Mouse (Mus musculus) large intestine, adult 2 months (tissue): Measurements from ENCODE around the gene Nmur1. TPM values are rescaled to one million over a fixed set of nuclear protein-coding genes. Genes with fewer than 3 reads are reported as not detected.
A peak's percentile ranks its signal among the peaks of the same experiment; 100 is the strongest.
"Not testable (repeated sequence)": the region's sequence is repeated elsewhere in the genome, so short reads cannot be mapped to it uniquely, and the experiment has no call there.

Experiments used
- DNase-seq: peaks from one replicate; pipeline ENCODE4 v3.0.0-alpha.2; 2012; ENCODE audit warnings: low read depth, low spot score
- WGBS: fragments of 180-500 bp; shearing (Covaris S2); methylation state at CpG from one replicate; pipeline ENCODE4 v1.1.7; 2018; 5-methylcytosine and 5-hydroxymethylcytosine counted together
- polyA plus RNA-seq: library from polyadenylated mRNA; depleted of rRNA; stranded (reverse); fragments of >200 nt; gene quantifications from 2 replicates; pipeline ENCODE4 v1.2.3, GENCODE M21; 2012; rRNA removed

Nmur1 gene
- polyA plus RNA-seq, 1 experiment, result 4.4 TPM

- no peak for DNase-seq
- 45% methylated on average over 4 of the region's 4 CpGs for WGBS
Measured at GRCm38 (mm10) chr1:86343969-86344861, 81.8 kb downstream of the Nmur1 start.

- 84% methylated on average over 1 of the region's 1 CpGs for WGBS
- DNase-seq, result no peak
Measured at GRCm38 (mm10) chr1:86343087-86343645, 82.9 kb downstream of the Nmur1 start.

- 83% methylated on average over 2 of the region's 2 CpGs for WGBS
- DNase-seq, result no peak
Measured at GRCm38 (mm10) chr1:86342371-86342770, 83.7 kb downstream of the Nmur1 start.

GRCm38 (mm10) chr1:86341096-86341495 is 84.9 kb downstream of the Nmur1 start:
- not testable (repeated sequence) for DNase-seq
- WGBS, result 94% methylated on average over 2 of the region's 2 CpGs

- peak; percentile 54 for DNase-seq
- WGBS, result 27% methylated on average over 4 of the region's 4 CpGs
Measured at GRCm38 (mm10) chr1:86339156-86339812, 86.7 kb downstream of the Nmur1 start.

GRCm38 (mm10) chr1:86336330-86336729 is 89.7 kb downstream of the Nmur1 start:
- WGBS, result 30% methylated on average over 2 of the region's 2 CpGs
- DNase-seq, result no peak

Other genes with a start within 250 kb of the Nmur1 start
- gene B3gnt7, start 123.4 kb downstream of the Nmur1 start, polyA plus RNA-seq, result 89.1 and 133 TPM in 2 replicates
- 4.9 and 6.1 TPM in 2 replicates for gene Ncl, start 66.8 kb downstream of the Nmur1 start, polyA plus RNA-seq
- not detected in 2 replicates for gene Tex44, start 101 bp upstream of the Nmur1 start, polyA plus RNA-seq
- gene Ptma, start 100.5 kb upstream of the Nmur1 start, polyA plus RNA-seq, result 713 and 836 TPM in 2 replicates
- 13.8 and 15.2 TPM in 2 replicates for gene Pde6d, start 156.4 kb upstream of the Nmur1 start, polyA plus RNA-seq
- gene Cops7b, start 156.7 kb upstream of the Nmur1 start, polyA plus RNA-seq, result 26.6 and 27.9 TPM in 2 replicates
- 0.36 TPM in 1 of 2 replicates, not detected in the other for gene Nppc, start 244.3 kb upstream of the Nmur1 start, polyA plus RNA-seq